Mouse (Mus musculus) activated CD4-positive, CD25-positive, alpha-beta regulatory T cell, adult 4 months (primary cell): ENCODE results near the gene Prkcz. TPM values are rescaled to one million over a fixed set of nuclear protein-coding genes. Genes with fewer than 3 reads are reported as not detected.
A peak's percentile ranks its signal among the peaks of the same experiment; 100 is the strongest.
"Not testable (repeated sequence)": the region's sequence is repeated elsewhere in the genome, so short reads cannot be mapped to it uniquely, and the experiment has no call there.

Source experiments
- ATAC-seq: one replicate; pipeline ENCODE4 v1.8.0; 2017
- polyA plus RNA-seq, 2 experiments: library from polyadenylated mRNA; unstranded; fragments of 100-300 nt; shearing (Covaris generic); gene quantifications; one replicate each; pipeline ENCODE4 v1.2.1; 2017

Gene Prkcz
- polyA plus RNA-seq, 2 experiments from 2014 or later = 6.5 to 8.3 TPM

DNA sequence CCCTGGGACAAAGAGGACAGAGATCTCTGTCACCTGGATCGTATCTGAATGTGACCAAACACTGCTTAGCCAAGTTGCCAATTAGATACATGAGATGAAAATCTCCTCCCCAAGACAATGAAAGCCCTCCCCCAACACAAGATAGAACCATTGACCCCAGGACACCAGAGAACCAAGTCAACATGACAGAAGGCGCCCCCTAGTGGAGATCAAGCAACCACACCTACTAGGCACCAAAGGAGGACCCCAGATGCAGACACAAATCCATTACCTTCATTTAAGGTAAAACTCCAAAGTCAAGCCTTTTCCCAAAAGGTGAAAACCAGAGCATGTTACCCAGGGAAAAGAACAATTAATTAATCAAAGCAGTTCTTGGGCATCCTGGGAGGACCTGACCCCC is 3.6 kb downstream of the Prkcz start:
- no peak for ATAC-seq

GRCm38 (mm10) chr4:155356354-155356753 is 4.8 kb downstream of the Prkcz start:
- no peak for ATAC-seq

DNA sequence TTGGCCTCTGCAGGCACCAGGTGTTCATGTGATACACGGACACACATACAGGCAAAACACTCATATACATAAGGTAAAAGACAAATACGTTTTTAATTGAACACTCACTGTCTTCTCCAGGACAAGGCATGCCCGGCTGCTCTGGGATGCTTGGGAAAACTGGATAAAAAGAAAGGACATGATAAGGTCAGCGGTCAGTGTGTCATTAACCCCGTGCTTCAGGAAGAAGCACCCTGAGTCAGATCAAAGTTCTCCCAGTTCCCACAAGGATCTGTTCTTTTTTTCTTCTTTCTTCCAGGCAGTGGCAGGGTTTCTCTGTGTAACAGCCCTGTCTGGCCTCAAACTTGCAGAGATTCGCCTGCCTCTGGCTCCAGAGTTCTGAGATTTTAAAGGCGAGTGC is 6.6 kb downstream of the Prkcz start:
- no peak for ATAC-seq

DNA sequence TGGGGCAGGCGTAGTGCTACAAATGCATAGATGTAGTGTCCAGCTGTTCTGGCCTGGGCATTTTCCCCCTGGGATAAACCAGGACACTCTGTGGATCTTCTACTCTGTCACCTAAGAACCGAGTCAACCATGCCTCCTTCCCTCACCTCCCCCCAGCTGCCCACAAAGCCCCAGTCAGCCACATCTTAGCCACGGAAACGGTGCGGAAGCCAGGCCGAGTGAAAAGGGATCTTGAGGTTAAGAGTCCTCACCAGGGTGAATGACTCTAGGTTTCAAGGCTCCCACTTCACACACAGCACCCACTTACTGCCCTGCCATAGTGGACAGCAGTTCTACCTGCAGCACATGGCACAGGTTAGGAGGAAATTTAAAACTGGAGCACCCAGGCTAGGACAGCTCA is 7.1 kb downstream of the Prkcz start:
- no peak for ATAC-seq

DNA sequence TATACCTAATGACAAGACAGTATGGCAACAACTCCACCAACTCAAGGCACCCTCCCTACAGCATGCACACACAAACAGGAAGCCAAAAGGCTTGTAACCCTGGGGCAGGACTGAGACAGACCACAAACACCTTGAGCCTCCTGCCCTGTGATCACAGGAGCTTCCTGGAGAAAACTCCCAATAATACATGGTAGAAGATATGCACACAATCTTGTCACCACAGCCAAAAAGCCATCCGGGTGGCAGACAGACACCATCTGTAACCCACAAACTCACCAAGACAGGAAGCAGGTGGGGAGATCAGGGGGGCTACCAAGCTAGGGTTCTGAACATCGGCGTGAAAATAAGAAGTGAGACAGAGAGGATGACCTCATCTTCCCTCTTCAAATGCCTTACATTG is 8.6 kb downstream of the Prkcz start:
- no peak for ATAC-seq

GRCm38 (mm10) chr4:155346350-155346749 is 14.8 kb downstream of the Prkcz start:
- no peak for ATAC-seq

- peak; percentile 78 for ATAC-seq
Observed at GRCm38 (mm10) chr4:155345608-155345953, 15.6 kb downstream of the Prkcz start.

- ATAC-seq = peak; percentile 43
Observed at GRCm38 (mm10) chr4:155344716-155345607, 16.2 kb downstream of the Prkcz start.

GRCm38 (mm10) chr4:155344299-155344600 is 16.9 kb downstream of the Prkcz start:
- ATAC-seq = no peak

- no peak for ATAC-seq
Observed at GRCm38 (mm10) chr4:155343415-155344298, 17.5 kb downstream of the Prkcz start.

- no peak for ATAC-seq
Observed at GRCm38 (mm10) chr4:155336284-155337050, 24.7 kb downstream of the Prkcz start.

- ATAC-seq = no peak
Observed at GRCm38 (mm10) chr4:155332253-155332652, 28.9 kb downstream of the Prkcz start.

DNA sequence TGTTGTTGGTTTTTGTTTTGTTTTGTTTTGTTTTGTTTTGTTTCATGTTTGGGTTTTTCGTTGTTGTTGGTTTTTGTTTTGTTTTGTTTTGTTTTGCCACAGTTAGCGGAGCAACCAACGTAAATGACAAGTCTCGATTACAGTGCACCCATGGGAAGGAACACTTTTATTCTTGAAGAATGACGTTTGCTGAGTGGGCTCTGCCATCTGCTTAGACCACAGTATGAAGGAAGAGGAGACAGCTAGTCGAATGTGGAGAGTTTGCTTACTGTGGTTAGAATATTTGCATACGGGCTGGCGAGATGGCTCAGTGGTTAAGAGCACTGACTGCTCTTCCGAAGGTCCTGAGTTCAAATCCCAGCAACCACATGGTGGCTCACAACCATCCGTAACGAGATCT is 32.8 kb downstream of the Prkcz start:
- not testable (repeated sequence) for ATAC-seq

DNA sequence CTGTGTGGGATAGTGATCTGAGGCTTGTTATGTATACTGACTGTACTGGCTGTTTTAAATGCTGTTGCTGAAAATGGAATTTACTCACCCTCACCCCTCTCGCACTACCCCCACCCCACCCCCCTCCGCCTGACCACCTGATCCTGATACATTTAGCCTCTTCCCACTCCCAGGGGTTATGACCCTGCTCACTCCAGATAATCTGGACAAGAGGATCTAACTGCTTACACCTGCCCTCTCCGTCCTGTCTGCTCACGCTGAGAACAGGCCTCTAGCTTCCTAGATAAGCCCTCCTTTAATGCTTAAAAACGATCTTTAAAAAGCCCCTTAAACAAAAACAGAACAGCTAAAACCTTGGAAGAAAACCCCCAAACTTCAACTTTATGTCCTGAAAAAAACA is 35.4 kb downstream of the Prkcz start:
- no peak for ATAC-seq

- no peak for ATAC-seq
Observed at GRCm38 (mm10) chr4:155324511-155324910, 36.6 kb downstream of the Prkcz start.

- ATAC-seq = no peak
Observed at GRCm38 (mm10) chr4:155323081-155323795, 37.9 kb downstream of the Prkcz start.

DNA sequence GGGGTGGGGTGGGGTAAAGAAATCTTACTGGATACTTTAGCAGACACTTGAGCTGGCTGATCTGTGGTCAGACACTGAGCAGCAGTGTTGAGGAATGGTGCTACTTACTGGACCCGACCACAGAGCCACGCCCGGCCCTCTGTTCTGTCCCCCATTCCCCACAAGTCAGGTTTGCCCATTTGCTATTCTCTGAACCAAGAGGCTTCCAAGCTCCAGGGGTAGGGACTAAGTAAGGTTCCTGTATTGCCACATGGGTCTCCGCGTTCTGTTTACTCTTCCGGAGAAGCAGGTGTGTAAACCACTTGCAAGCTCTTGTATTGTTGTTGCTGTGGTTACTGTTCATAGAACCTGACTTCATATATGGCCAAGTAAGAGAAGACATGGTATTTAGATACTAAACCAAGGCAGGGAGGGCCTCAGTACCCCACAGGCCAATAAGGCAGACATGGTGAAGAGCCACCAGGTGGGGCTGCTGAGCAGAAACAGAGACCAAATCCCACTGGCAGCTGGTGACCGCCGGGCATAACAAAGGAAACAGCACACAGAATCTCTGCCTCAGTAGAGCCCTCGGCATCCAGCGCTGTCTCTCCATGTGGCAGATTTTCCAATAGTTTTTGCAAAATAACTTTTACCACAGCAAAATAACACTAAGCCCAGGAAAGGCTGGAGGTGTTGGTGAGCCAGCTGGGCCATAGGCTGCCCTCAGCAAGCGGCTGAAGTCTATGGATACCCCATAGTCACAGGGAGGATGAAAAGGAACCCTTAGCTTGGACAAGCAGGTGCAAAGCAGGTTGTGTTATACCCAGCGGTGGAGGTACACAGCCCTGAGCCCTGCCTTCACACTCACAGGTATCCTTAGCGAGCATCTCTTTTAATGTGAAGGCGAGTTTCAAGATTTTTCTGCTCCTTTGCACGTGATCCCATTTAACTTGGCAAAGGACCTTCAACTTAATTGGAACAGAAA is 40.6 kb downstream of the Prkcz start:
- peak; percentile 59 for ATAC-seq

DNA sequence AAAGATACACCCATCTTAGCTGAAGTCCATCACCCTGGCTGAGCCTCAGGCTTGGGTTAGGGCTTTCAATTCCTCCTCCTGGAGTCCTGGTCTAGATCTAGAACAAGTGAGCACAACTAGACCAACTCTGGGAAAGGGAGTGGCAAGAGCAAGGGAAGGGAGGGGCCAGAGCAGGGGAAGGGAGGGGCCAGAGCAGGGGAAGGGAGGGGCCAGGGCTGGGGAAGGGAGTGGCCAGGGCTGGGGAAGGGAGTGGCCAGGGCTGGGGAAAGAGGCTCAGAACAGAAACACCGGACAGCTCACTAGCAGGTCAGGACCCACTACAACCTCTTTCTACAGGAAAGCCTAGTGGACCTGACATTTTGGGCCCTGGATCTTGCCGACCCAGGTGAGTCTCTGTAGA is 42.9 kb downstream of the Prkcz start:
- ATAC-seq = no peak

- ATAC-seq = no peak
Observed at GRCm38 (mm10) chr4:155315031-155315430, 46.1 kb downstream of the Prkcz start.

GRCm38 (mm10) chr4:155308679-155309078 is 52.5 kb downstream of the Prkcz start:
- no peak for ATAC-seq

GRCm38 (mm10) chr4:155308068-155308467 is 53.1 kb downstream of the Prkcz start:
- ATAC-seq = peak; percentile 16
